ENCODE assay signal across 24 mouse cellular contexts in genomic region chr10:12174200-12174818, GRCm38 (mm10).
A peak's percentile ranks its signal among the peaks of the same experiment; 100 is the strongest.
DNase-seq lines count a peak whose midpoint lies in the region; ATAC-seq and TF ChIP-seq lines count a peak whose summit lies in the region.
"Had no signal": no experiment of that assay in that cellular context is flagged by ENCODE, and none has a peak within 500 bp of the region (broad histone marks: within the 10 kb centered on the region; RNA-seq: fewer than 3 reads in every experiment).

No protein-coding gene starts in this region.

- H3K4me2 ChIP-seq in forebrain, embryonic 14.5 days (ENCODE audit: low read length) = no peak overlapping the region
- H3K4me2 ChIP-seq in forebrain, embryonic 15.5 days (replicated peaks) = no peak overlapping the region
- no peak overlapping the region for H3K4me2 ChIP-seq in midbrain, postnatal 0 days (ENCODE audit: low read depth, low read length, poor library complexity, severe bottlenecking)
- no peak overlapping the region for H3K4me2 ChIP-seq in midbrain, embryonic 15.5 days
- H3K4me2 ChIP-seq: forebrain, embryonic 13.5 days; kidney, embryonic 15.5 days; liver, embryonic 13.5 days; lung, embryonic 14.5 days; neural tube, embryonic 15.5 days had no signal

- no peak overlapping the region for H3K27ac ChIP-seq in forebrain, embryonic 14.5 days (ENCODE audit: low read depth, low read length)
- H3K27ac ChIP-seq in forebrain, embryonic 15.5 days (replicated peaks) = no peak overlapping the region
- H3K27ac ChIP-seq in midbrain, postnatal 0 days (ENCODE audit: low read depth, low read length) = no peak overlapping the region
- H3K27ac ChIP-seq in midbrain, embryonic 15.5 days = no peak overlapping the region
- H3K27ac ChIP-seq: forebrain, embryonic 13.5 days; gastrocnemius, adult 2 months; kidney, embryonic 15.5 days; liver, embryonic 13.5 days; neural tube, embryonic 15.5 days had no signal

- H3K9ac ChIP-seq in forebrain, embryonic 14.5 days (ENCODE audit: low read length) = no peak overlapping the region
- H3K9ac ChIP-seq in forebrain, embryonic 15.5 days (replicated peaks) = no peak overlapping the region
- no peak overlapping the region for H3K9ac ChIP-seq in midbrain, postnatal 0 days (replicated peaks; ENCODE audit: low read length, poor library complexity, severe bottlenecking)
- no peak overlapping the region for H3K9ac ChIP-seq in midbrain, embryonic 15.5 days
- H3K9ac ChIP-seq: forebrain, embryonic 13.5 days; kidney, embryonic 15.5 days; liver, embryonic 13.5 days; lung, embryonic 14.5 days; neural tube, embryonic 15.5 days had no signal

- DNase-seq in forebrain, embryonic 14.5 days (ENCODE audit: low spot score) = peak; percentile 11
- DNase-seq in midbrain, postnatal 0 days (ENCODE audit: low spot score) = peak; percentile 14
- DNase-seq in forelimb bud, embryonic 11.5 days (ENCODE audit: low read depth, low spot score) = peak; percentile 8
- no peak for DNase-seq in urinary bladder, postnatal 10 days (ENCODE audit: low spot score)
- no peak for DNase-seq in Muller cell, postnatal 12 days (ENCODE audit: inconsistent ontology term)
- DNase-seq: adrenal gland, adult 8-10 months; B cell, adult 2 months; cerebellum, adult 8-10 months; gastrocnemius, adult 2 months; kidney, adult 11 months; kidney, postnatal 36 days; liver, embryonic 13.5 days; right cerebral cortex, adult 18-20 months; thymus, adult 2 months; thymus, postnatal 4 days had no signal

- ATAC-seq in forebrain, embryonic 14.5 days = no peak
- no peak for ATAC-seq in forebrain, embryonic 15.5 days (replicated peaks)
- no peak for ATAC-seq in midbrain, postnatal 0 days (ENCODE audit: low FRiP score)
- no peak for ATAC-seq in midbrain, embryonic 15.5 days (replicated peaks)
- ATAC-seq: activated CD4-positive, CD25-positive, alpha-beta regulatory T cell, adult 4 months; forebrain, embryonic 13.5 days had no signal

- no peaks in the 10 kb centered on the region for H3K36me3 ChIP-seq in forebrain, embryonic 14.5 days (ENCODE audit: control insufficient read depth, insufficient read depth, low read length)
- H3K36me3 ChIP-seq in forebrain, embryonic 15.5 days = no peaks in the 10 kb centered on the region
- H3K36me3 ChIP-seq in midbrain, postnatal 0 days (ENCODE audit: insufficient read depth, low read length) = no peaks in the 10 kb centered on the region
- no peaks in the 10 kb centered on the region for H3K36me3 ChIP-seq in midbrain, embryonic 15.5 days (replicated peaks)
- H3K36me3 ChIP-seq: G1E; kidney, embryonic 15.5 days; liver, embryonic 13.5 days; neural tube, embryonic 15.5 days had no signal

- H3K9me3 ChIP-seq in forebrain, embryonic 14.5 days (replicated peaks; ENCODE audit: control insufficient read depth, low read length) = no peaks in the 10 kb centered on the region
- H3K9me3 ChIP-seq in forebrain, embryonic 15.5 days = no peaks in the 10 kb centered on the region
- H3K9me3 ChIP-seq in midbrain, postnatal 0 days (ENCODE audit: low read length) = no peaks in the 10 kb centered on the region
- no peaks in the 10 kb centered on the region for H3K9me3 ChIP-seq in midbrain, embryonic 15.5 days
- H3K9me3 ChIP-seq: forebrain, embryonic 13.5 days; G1E; kidney, embryonic 15.5 days; liver, embryonic 13.5 days; neural tube, embryonic 15.5 days had no signal

- no peaks in the 10 kb centered on the region for H3K4me1 ChIP-seq in forebrain, embryonic 14.5 days (ENCODE audit: control insufficient read depth, insufficient read depth, low read length)
- H3K4me1 ChIP-seq in forebrain, embryonic 15.5 days = no peaks in the 10 kb centered on the region
- no peaks in the 10 kb centered on the region for H3K4me1 ChIP-seq in midbrain, postnatal 0 days (ENCODE audit: insufficient read depth, low read length)
- H3K4me1 ChIP-seq in midbrain, embryonic 15.5 days = no peaks in the 10 kb centered on the region
- H3K4me1 ChIP-seq: forebrain, embryonic 13.5 days; kidney, embryonic 15.5 days; liver, embryonic 13.5 days; neural tube, embryonic 15.5 days had no signal

- 68% methylated on average over 14 of the region's 14 CpGs for WGBS in forebrain, embryonic 14.5 days
- 65% methylated on average over 14 of the region's 14 CpGs for WGBS in forebrain, embryonic 15.5 days
- 65% methylated on average over 14 of the region's 14 CpGs for WGBS in midbrain, postnatal 0 days
- 58% methylated on average over 14 of the region's 14 CpGs for WGBS in midbrain, embryonic 15.5 days

- no peak overlapping the region for H3K4me3 ChIP-seq in forebrain, embryonic 14.5 days (ENCODE audit: low read depth, low read length)
- H3K4me3 ChIP-seq in forebrain, embryonic 15.5 days = no peak overlapping the region
- no peak overlapping the region for H3K4me3 ChIP-seq in midbrain, postnatal 0 days (ENCODE audit: low read depth, low read length)
- H3K4me3 ChIP-seq in midbrain, embryonic 15.5 days = no peak overlapping the region
- H3K4me3 ChIP-seq: forebrain, embryonic 13.5 days; gastrocnemius, adult 2 months; kidney, embryonic 15.5 days; liver, embryonic 13.5 days; neural tube, embryonic 15.5 days had no signal

- TF ChIP-seq CTCF in midbrain, postnatal 0 days (IDR thresholded peaks at IDR 0.05) = no peak

- H3K27me3 ChIP-seq in forebrain, embryonic 14.5 days (replicated peaks; ENCODE audit: control insufficient read depth, insufficient read depth, low read length) = no peaks in the 10 kb centered on the region
- H3K27me3 ChIP-seq in forebrain, embryonic 15.5 days = no peaks in the 10 kb centered on the region
- H3K27me3 ChIP-seq in midbrain, postnatal 0 days (ENCODE audit: insufficient read depth, low read length) = no peaks in the 10 kb centered on the region
- no peaks in the 10 kb centered on the region for H3K27me3 ChIP-seq in midbrain, embryonic 15.5 days (replicated peaks)
- H3K27me3 ChIP-seq: CH12.LX; forebrain, embryonic 13.5 days; kidney, embryonic 15.5 days; liver, embryonic 13.5 days; neural tube, embryonic 15.5 days had no signal

Comparison
In these comparisons a context has a peak if more than half of its experiments do, and no peak if none do; other contexts are left out.
1. DNase-seq: peak in forebrain, embryonic 14.5 days (single experiment), midbrain, postnatal 0 days (single experiment) and forelimb bud, embryonic 11.5 days (single experiment); none in urinary bladder, postnatal 10 days (single experiment) and Muller cell, postnatal 12 days (single experiment).